Mouse (Mus musculus) embryonic facial prominence, embryonic 14.5 days (tissue): ENCODE measurements around the gene Srp54a. TPM values are rescaled to one million over a fixed set of nuclear protein-coding genes. Genes with fewer than 3 reads are reported as not detected.
"Not testable (repeated sequence)": the region's sequence is repeated elsewhere in the genome, so short reads cannot be mapped to it uniquely, and the experiment has no call there.

ENCODE experiments used
- ATAC-seq: fragments of 200-750 bp; cut with Nextera tagmentation; 2 replicates; pipeline ENCODE4 v1.8.0; 2017; ENCODE audit warnings: low read depth, moderate number of reproducible peaks, moderate TSS enrichment
- DNase-seq: peaks from one replicate; pipeline ENCODE4 v3.0.0-alpha.2; 2015; ENCODE audit warnings: low spot score
- H3K27ac ChIP-seq: fragments of 300-500 bp; sonication (generic); replicated peaks from 2 replicates; pipeline ENCODE4 v1.5.1; 2014; ENCODE audit warnings: low read depth, mild to moderate bottlenecking, low read length, moderate library complexity
- H3K27me3 ChIP-seq: fragments of 300-500 bp; sonication (generic); replicated peaks from 2 replicates; pipeline ENCODE4 v1.6.1; 2014; ENCODE audit warnings: low read length; ENCODE audit not compliant: control insufficient read depth, insufficient read depth
- H3K36me3 ChIP-seq: fragments of 300-500 bp; sonication (generic); 2 replicates; pipeline ENCODE4 v1.6.1; 2014; ENCODE audit warnings: low read length, mixed read lengths; ENCODE audit not compliant: control insufficient read depth, insufficient read depth
- H3K4me1 ChIP-seq: fragments of 300-500 bp; sonication (generic); 2 replicates; pipeline ENCODE4 v1.6.1; 2014; ENCODE audit warnings: antibody characterized with exemption, low read length; ENCODE audit not compliant: control insufficient read depth, insufficient read depth
- H3K4me2 ChIP-seq: fragments of 300-500 bp; sonication (generic); 2 replicates; pipeline ENCODE4 v1.6.1; 2014; ENCODE audit warnings: low read depth, mild to moderate bottlenecking, low read length, moderate library complexity, mixed read lengths
- H3K4me3 ChIP-seq: fragments of 300-500 bp; sonication (generic); 2 replicates; pipeline ENCODE4 v1.5.1; 2014; ENCODE audit warnings: low read depth, mild to moderate bottlenecking, low read length
- H3K9ac ChIP-seq: fragments of 300-500 bp; sonication (generic); 2 replicates; pipeline ENCODE4 v1.6.1; 2014; ENCODE audit warnings: low read depth, mild to moderate bottlenecking, low read length, moderate library complexity, mixed read lengths
- H3K9me3 ChIP-seq: fragments of 300-500 bp; sonication (generic); 2 replicates; pipeline ENCODE4 v1.6.1; 2016; ENCODE audit warnings: low read length; ENCODE audit not compliant: control insufficient read depth
- WGBS: fragments of 180-500 bp; shearing (Covaris S2); extraction: QIAGEN DNeasy Blood & Tissue Kit; methylation state at CpG from one replicate; pipeline ENCODE4 v1.1.7; 2014; 5-methylcytosine and 5-hydroxymethylcytosine counted together
- polyA plus RNA-seq: library from polyadenylated mRNA; unstranded; fragments of >200 nt; fragmentation: Nextera tagmentation; extraction: Ambion mirVana; gene quantifications from 2 replicates; pipeline ENCODE4 v1.2.1, GENCODE M21; 2014

Gene Srp54a
- polyA plus RNA-seq = 194 and 212 TPM in 2 replicates

DNA sequence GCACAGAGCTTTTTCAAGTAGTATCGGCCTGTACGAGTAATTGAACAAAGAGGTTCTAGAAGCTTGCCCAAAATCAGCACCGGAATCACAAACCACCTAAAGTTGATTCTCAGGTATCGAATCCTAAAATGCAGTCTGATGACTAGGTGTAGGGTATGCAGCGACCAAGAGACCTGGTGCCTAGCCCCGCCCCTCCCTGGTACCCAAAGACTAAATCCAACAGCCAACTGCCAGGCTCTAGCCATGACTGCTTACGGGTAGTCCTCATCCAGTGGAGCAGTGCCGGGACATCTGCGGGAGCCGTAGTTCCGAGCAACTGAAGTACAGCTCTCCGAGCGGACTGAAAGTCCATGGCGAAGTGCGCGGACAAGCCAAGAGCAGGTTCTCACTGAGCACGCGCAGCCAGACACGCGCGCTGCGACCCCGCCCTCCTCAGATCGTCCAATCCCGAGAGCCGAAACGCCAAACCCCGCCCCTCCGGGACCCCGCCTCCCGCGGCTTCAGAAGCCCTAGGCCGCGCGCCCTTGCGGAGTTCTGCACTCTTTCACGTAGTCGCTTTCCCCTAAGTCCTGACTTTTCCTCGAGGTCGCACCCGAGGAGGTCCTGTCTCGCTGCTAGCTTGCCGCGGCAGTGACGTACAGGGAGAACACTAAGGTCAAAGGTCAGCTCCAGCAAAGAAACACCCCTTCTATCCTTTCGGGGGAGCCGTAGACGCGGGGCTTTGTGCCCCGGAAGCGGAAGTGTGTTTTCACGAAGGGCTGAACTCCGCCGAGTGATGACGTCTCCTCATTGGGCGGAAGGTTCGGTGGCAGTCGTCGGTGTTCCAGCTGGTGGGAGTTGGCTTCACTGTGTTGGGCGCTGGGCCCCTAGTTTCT is at the start of gene Srp54a, which contains the start of gene 2700097O09Rik:
Srp54a (plus strand) TSS at position 537 of the 875 bp plus-strand sequence.
2700097O09Rik (minus strand) TSS at position 385 of the 875 bp plus-strand sequence.
- peak within 1 kb of the TSS; percentile 86 for H3K27ac ChIP-seq
- H3K27me3 ChIP-seq, H3K9me3 ChIP-seq, H3K4me1 ChIP-seq, H3K36me3 ChIP-seq: not testable (repeated sequence)
- peak; percentile 97 for DNase-seq
- peak within 1 kb of the TSS; percentile 61 for H3K4me3 ChIP-seq
- ATAC-seq = peak; percentile 98
- peak within 1 kb of the TSS; percentile 60 for H3K4me2 ChIP-seq
- H3K9ac ChIP-seq = peak within 1 kb of the TSS; percentile 82
- under 1% methylated on average over 28 of the region's 60 CpGs for WGBS

GRCm38 (mm10) chr12:55041011-55041410 is 39.1 kb upstream of the Srp54a start:
- H3K27ac ChIP-seq = no peak overlapping the region
- DNase-seq = no peak
- no peak overlapping the region for H3K4me2 ChIP-seq
- no peak overlapping the region for H3K9ac ChIP-seq
- ATAC-seq = no peak
- H3K27me3 ChIP-seq = no peaks in the 10 kb centered on the region
- H3K4me3 ChIP-seq = no peak overlapping the region
- peaks cover 13% of the 10 kb centered on the region; the same call in 1 of the 2 replicates for H3K36me3 ChIP-seq
- no peaks in the 10 kb centered on the region for H3K4me1 ChIP-seq
- H3K9me3 ChIP-seq = no peaks in the 10 kb centered on the region
- 68% methylated on average over 15 of the region's 15 CpGs for WGBS

GRCm38 (mm10) chr12:55049731-55050353 is 30.2 kb upstream of the Srp54a start:
- ATAC-seq = no peak
- Histone ChIP-seq H3K27me3 (no peaks in the 10 kb centered on the region), H3K9me3 (no peaks in the 10 kb centered on the region), H3K9ac (no peak overlapping the region), H3K27ac (no peak overlapping the region), H3K4me3 (no peak overlapping the region), H3K4me1 (no peaks in the 10 kb centered on the region), H3K36me3 (peaks cover 29% of the 10 kb centered on the region), H3K4me2 (no peak overlapping the region)
- DNase-seq = no peak
- 93% methylated on average over 8 of the region's 8 CpGs for WGBS

GRCm38 (mm10) chr12:55051210-55052173 is 28.6 kb upstream of the Srp54a start:
- Histone ChIP-seq H3K4me2 (no peak overlapping the region), H3K4me1 (no peaks in the 10 kb centered on the region), H3K4me3 (no peak overlapping the region), H3K27ac (no peak overlapping the region), H3K36me3 (peaks cover 20% of the 10 kb centered on the region), H3K27me3 (no peaks in the 10 kb centered on the region), H3K9me3 (no peaks in the 10 kb centered on the region), H3K9ac (no peak overlapping the region)
- no peak for ATAC-seq
- no peak for DNase-seq
- WGBS = 90% methylated on average over 8 of the region's 8 CpGs

GRCm38 (mm10) chr12:55053267-55053666 is 26.8 kb upstream of the Srp54a start:
- Histone ChIP-seq H3K9ac (no peak overlapping the region), H3K4me1 (no peaks in the 10 kb centered on the region), H3K4me2 (no peak overlapping the region), H3K4me3 (no peak overlapping the region), H3K27me3 (no peaks in the 10 kb centered on the region), H3K36me3 (peaks cover 14% of the 10 kb centered on the region; the same call in 1 of the 2 replicates), H3K9me3 (no peaks in the 10 kb centered on the region), H3K27ac (no peak overlapping the region)
- ATAC-seq = no peak
- WGBS = 89% methylated on average over 7 of the region's 7 CpGs
- no peak for DNase-seq

GRCm38 (mm10) chr12:55054551-55055241 is 25.4 kb upstream of the Srp54a start:
- WGBS = 85% methylated on average over 2 of the region's 2 CpGs
- no peak for ATAC-seq

DNA sequence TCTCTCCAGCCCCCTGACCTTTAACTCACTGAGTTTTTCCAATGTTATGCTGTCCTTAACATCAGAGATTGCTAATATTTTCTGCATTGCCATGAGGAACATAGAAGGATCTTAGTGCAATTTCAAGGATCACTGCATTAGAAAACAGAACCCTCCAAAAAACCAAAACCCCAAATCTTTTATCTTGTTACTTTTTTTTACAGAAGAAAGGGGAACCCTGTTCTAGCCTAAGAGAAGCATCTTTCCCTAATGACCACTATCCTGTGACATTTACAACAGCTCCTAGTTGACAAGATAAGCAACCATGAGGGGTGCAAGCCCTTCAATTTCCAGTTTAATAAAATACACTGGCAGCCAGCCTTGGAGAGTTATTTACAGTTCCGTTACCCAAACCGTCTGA is 23.4 kb upstream of the Srp54a start:
- Histone ChIP-seq H3K9ac (no peak overlapping the region), H3K4me3 (no peak overlapping the region), H3K4me2 (no peak overlapping the region), H3K27me3 (no peaks in the 10 kb centered on the region), H3K27ac (no peak overlapping the region), H3K9me3 (no peaks in the 10 kb centered on the region), H3K36me3 (peaks cover 34% of the 10 kb centered on the region), H3K4me1 (no peaks in the 10 kb centered on the region)
- ATAC-seq = no peak
- no peak for DNase-seq
- 80% methylated on average over 2 of the region's 2 CpGs for WGBS

More at GRCm38 (mm10) chr12:55054551-55055241, 25.4 kb upstream of the Srp54a start:
- H3K27ac ChIP-seq = no peak overlapping the region
- no peaks in the 10 kb centered on the region for H3K4me1 ChIP-seq
- no peak for DNase-seq
- peaks cover 29% of the 10 kb centered on the region for H3K36me3 ChIP-seq
- no peak overlapping the region for H3K4me3 ChIP-seq
- H3K9me3 ChIP-seq = no peaks in the 10 kb centered on the region
- H3K27me3 ChIP-seq = no peaks in the 10 kb centered on the region
- no peak overlapping the region for H3K9ac ChIP-seq
- no peak overlapping the region for H3K4me2 ChIP-seq
